Mouse (Mus musculus) megakaryocyte, embryonic 14.5 days (primary cell): ENCODE data around the gene Zbtb14. TPM values are rescaled to one million over a fixed set of nuclear protein-coding genes. Genes with fewer than 3 reads are reported as not detected.

ENCODE experiments used
- H3K27me3 ChIP-seq: replicated peaks from 2 replicates; pipeline ENCODE3; 2012; ENCODE audit warnings: inconsistent platforms
- H3K36me3 ChIP-seq: replicated peaks from 2 replicates; pipeline ENCODE3; 2012; ENCODE audit warnings: low read length, inconsistent platforms, mixed read lengths
- H3K4me1 ChIP-seq: 2 replicates; pipeline ENCODE4 v1.6.1; 2012; ENCODE audit warnings: inconsistent platforms
- H3K4me3 ChIP-seq: replicated peaks from 2 replicates; pipeline ENCODE3; 2012; ENCODE audit warnings: moderate library complexity, mild to moderate bottlenecking, inconsistent platforms
- H3K9me3 ChIP-seq: 2 replicates; pipeline ENCODE4 v1.6.1; 2012; ENCODE audit warnings: inconsistent platforms
- FLI1 ChIP-seq: IDR thresholded peaks from 2 replicates; pipeline ENCODE4 v1.6.1; 2012; ENCODE audit warnings: low read length, inconsistent platforms, mixed read lengths
- GATA1 ChIP-seq: IDR thresholded peaks from 3 replicates; pipeline ENCODE4 v1.6.1; 2012; ENCODE audit warnings: mixed read lengths, low read length, inconsistent platforms, borderline replicate concordance
- polyA plus RNA-seq: library from polyadenylated mRNA; stranded (reverse); fragments of >175 nt; gene quantifications from 2 replicates; pipeline ENCODE4 v1.2.3, GENCODE M21; 2012; ENCODE audit warnings: low replicate concordance; ENCODE audit not compliant: insufficient read depth

Gene Zbtb14
- polyA plus RNA-seq, 1 experiment: 0.57 TPM

DNA sequence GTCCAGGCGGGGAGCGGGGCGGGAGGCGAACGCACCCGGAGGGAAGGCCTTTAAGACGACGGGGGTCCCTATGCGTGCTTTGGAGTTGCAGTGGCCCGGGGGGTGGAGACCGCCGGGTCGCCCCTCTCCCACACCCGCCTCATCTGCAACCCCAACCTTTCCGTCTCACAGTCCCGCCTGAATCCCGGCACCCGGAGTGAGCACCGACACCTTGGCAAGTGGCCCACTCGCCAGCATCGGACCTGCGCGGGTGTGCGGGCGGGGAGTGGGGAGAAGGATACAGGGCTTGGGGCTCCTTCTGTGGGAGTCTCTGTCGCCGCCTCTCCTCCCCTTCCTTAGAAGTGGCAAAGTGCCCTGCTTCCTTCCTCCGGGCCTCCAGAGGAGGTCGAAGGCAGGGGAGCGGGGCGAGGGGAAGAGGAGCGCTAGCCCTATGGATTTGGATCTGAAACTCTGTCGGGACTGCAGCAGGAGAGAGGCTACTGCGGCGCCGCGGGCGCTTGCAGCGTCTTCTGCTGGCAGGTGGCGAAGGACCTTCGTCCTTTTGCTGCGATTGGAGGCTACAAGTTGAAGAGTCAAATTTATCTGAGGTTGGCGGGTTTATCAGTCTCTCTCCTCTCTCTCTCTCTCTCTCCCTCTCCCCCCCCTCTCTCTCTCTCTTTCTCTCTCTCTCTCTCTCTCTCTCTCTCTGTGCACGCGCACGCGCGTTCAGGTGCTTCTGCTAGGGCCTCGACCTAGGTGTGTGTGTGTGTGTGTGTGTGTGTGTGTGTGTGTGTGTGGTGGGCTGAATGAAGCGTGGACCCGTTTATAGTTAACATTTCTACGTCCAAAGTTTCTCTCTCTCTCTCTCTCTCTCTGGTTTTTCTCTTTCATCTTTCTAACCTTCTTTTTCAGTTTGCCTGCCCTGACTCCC, 57.0 kb downstream of the Zbtb14 start:
- H3K4me3 ChIP-seq: peak overlapping the region; percentile 89
- H3K9me3 ChIP-seq: peaks cover 8% of the 10 kb centered on the region; the same call in 1 of the 2 replicates
- TF ChIP-seq GATA1 (no peak), FLI1 (no peak)
- H3K4me1 ChIP-seq: peaks cover 23% of the 10 kb centered on the region
- H3K36me3 ChIP-seq: no peaks in the 10 kb centered on the region
- peaks cover 39% of the 10 kb centered on the region for H3K27me3 ChIP-seq

Other genes with a start within 250 kb of the Zbtb14 start
- not detected in 2 replicates for gene Akain1, start 56.3 kb downstream of the Zbtb14 start, polyA plus RNA-seq